ENCODE assay signal across 8 mouse cellular contexts in genomic region chr2:90904076-90904855, GRCm38 (mm10). TPM values are rescaled to one million over a fixed set of nuclear protein-coding genes. Genes with fewer than 3 reads are reported as not detected.
DNase-seq lines count a peak whose midpoint lies in the region; ATAC-seq and TF ChIP-seq lines count a peak whose summit lies in the region.

Gene Kbtbd4 (plus strand): TSS chr2:90904740.
Gene Ndufs3 (minus strand): TSS chr2:90904827.

- H3K27ac ChIP-seq in brown adipose tissue, adult 24 weeks (replicated peaks; ENCODE audit: low read depth, low read length) = peak within 1 kb of the TSS; percentile 97
- H3K27ac ChIP-seq in heart, embryonic 13.5 days (replicated peaks) = peak within 1 kb of the TSS; percentile 94
- H3K27ac ChIP-seq in liver, embryonic 14.5 days = peak within 1 kb of the TSS; percentile 64
- peak within 1 kb of the TSS; percentile 75 for H3K27ac ChIP-seq in neural tube, embryonic 11.5 days (ENCODE audit: low read depth, low read length)
- peak within 1 kb of the TSS; percentile 93 for H3K27ac ChIP-seq in stomach, postnatal 0 days (replicated peaks)

- peak; percentile 34; the same call in 1 of the 2 replicates for TF ChIP-seq EP300 in liver, embryonic 14.5 days (IDR thresholded peaks at IDR 0.05; ENCODE audit: low read depth)
- TF ChIP-seq EP300 in stomach, postnatal 0 days (optimal IDR thresholded peaks at IDR 0.05) = no peak

- H3K9me3 ChIP-seq in heart, embryonic 13.5 days = no peaks in the 10 kb centered on the region
- H3K9me3 ChIP-seq in liver, embryonic 14.5 days (ENCODE audit: control insufficient read depth, low read length) = no peaks in the 10 kb centered on the region
- H3K9me3 ChIP-seq in neural tube, embryonic 11.5 days (ENCODE audit: control insufficient read depth, low read length) = no peaks in the 10 kb centered on the region
- no peaks in the 10 kb centered on the region for H3K9me3 ChIP-seq in stomach, postnatal 0 days (ENCODE audit: control insufficient read depth, low read length)

- no peaks in the 10 kb centered on the region for H3K27me3 ChIP-seq in heart, embryonic 13.5 days (replicated peaks)
- H3K27me3 ChIP-seq in liver, embryonic 14.5 days (ENCODE audit: control insufficient read depth, insufficient read depth, low read length) = no peaks in the 10 kb centered on the region
- H3K27me3 ChIP-seq in neural tube, embryonic 11.5 days (ENCODE audit: control insufficient read depth, insufficient read depth, low read length) = no peaks in the 10 kb centered on the region
- no peaks in the 10 kb centered on the region for H3K27me3 ChIP-seq in stomach, postnatal 0 days (ENCODE audit: control insufficient read depth, insufficient read depth, low read length)

- peak; percentile 83 for ATAC-seq in heart, embryonic 13.5 days (ENCODE audit: extremely low read depth, insufficient number of reproducible peaks, low FRiP score, low TSS enrichment)
- peak; percentile 93 for ATAC-seq in liver, embryonic 14.5 days (ENCODE audit: insufficient read depth)
- ATAC-seq in neural tube, embryonic 11.5 days (ENCODE audit: insufficient read depth, low FRiP score, low TSS enrichment) = peak; percentile 90
- peak; percentile 93 for ATAC-seq in stomach, postnatal 0 days (ENCODE audit: low FRiP score, low TSS enrichment)

- H3K9ac ChIP-seq in heart, embryonic 13.5 days = peak within 1 kb of the TSS; percentile 96
- H3K9ac ChIP-seq in liver, embryonic 14.5 days (replicated peaks) = peak within 1 kb of the TSS; percentile 87
- H3K9ac ChIP-seq in neural tube, embryonic 11.5 days (ENCODE audit: low read length) = peak within 1 kb of the TSS; percentile 83
- H3K9ac ChIP-seq in stomach, postnatal 0 days (ENCODE audit: low read length) = peak within 1 kb of the TSS; percentile 95

- no peak for TF ChIP-seq CTCF in liver, embryonic 14.5 days (IDR thresholded peaks at IDR 0.05; ENCODE audit: low read depth)
- TF ChIP-seq CTCF in stomach, postnatal 0 days (IDR thresholded peaks at IDR 0.05; ENCODE audit: low read depth) = peak; percentile 3; the same call in 1 of the 2 replicates

- H3K36me3 ChIP-seq in heart, embryonic 13.5 days = peaks cover 68% of the 10 kb centered on the region
- peaks cover 29% of the 10 kb centered on the region for H3K36me3 ChIP-seq in liver, embryonic 14.5 days (replicated peaks; ENCODE audit: control insufficient read depth, insufficient read depth, low read depth)
- H3K36me3 ChIP-seq in neural tube, embryonic 11.5 days (ENCODE audit: control insufficient read depth, insufficient read depth, low read length) = peaks cover 8% of the 10 kb centered on the region
- H3K36me3 ChIP-seq in stomach, postnatal 0 days (ENCODE audit: control insufficient read depth, insufficient read depth, low read length) = peaks cover 13% of the 10 kb centered on the region; the same call in 1 of the 2 replicates

- H3K4me2 ChIP-seq in heart, embryonic 13.5 days = peak within 1 kb of the TSS; percentile 84
- H3K4me2 ChIP-seq in liver, embryonic 14.5 days (ENCODE audit: low read depth) = peak within 1 kb of the TSS; percentile 81
- peak within 1 kb of the TSS; percentile 63 for H3K4me2 ChIP-seq in neural tube, embryonic 11.5 days (ENCODE audit: low read depth)
- peak within 1 kb of the TSS; percentile 61 for H3K4me2 ChIP-seq in stomach, postnatal 0 days (replicated peaks; ENCODE audit: low read depth)

- peaks cover 5% of the 10 kb centered on the region; the same call in 1 of the 2 replicates for H3K4me1 ChIP-seq in brown adipose tissue, adult 24 weeks (ENCODE audit: control insufficient read depth, insufficient read depth, insufficient read length, low read length)
- peaks cover 31% of the 10 kb centered on the region for H3K4me1 ChIP-seq in heart, embryonic 13.5 days
- H3K4me1 ChIP-seq in liver, embryonic 14.5 days (replicated peaks; ENCODE audit: control insufficient read depth in 2 of 2, insufficient read depth in 2 of 2, low read length in 1 of 2) = peaks cover 11 to 17% of the 10 kb centered on the region in 2 experiments
- H3K4me1 ChIP-seq in neural tube, embryonic 11.5 days (ENCODE audit: control insufficient read depth, insufficient read depth, low read length) = peaks cover 8% of the 10 kb centered on the region
- no peaks in the 10 kb centered on the region; the same call in 1 of the 2 replicates for H3K4me1 ChIP-seq in stomach, postnatal 0 days (replicated peaks; ENCODE audit: control insufficient read depth, insufficient read depth)

- under 1% methylated on average over 43 of the region's 43 CpGs for WGBS in heart, embryonic 13.5 days
- WGBS in liver, embryonic 14.5 days (ENCODE audit: insufficient replicate concordance) = under 1% methylated on average over 42 of the region's 43 CpGs
- under 1% methylated on average over 43 of the region's 43 CpGs for WGBS in neural tube, embryonic 11.5 days
- WGBS in stomach, postnatal 0 days = under 1% methylated on average over 43 of the region's 43 CpGs

- peak; percentile 94 for DNase-seq in CD4-positive, CD25-positive, alpha-beta regulatory T cell, adult 2 months (ENCODE audit: low read depth, low spot score)
- peak; percentile 33 for DNase-seq in fat pad, adult 2 months (ENCODE audit: extremely low read depth, low read depth, low spot score)
- DNase-seq in kidney, postnatal 10 days = peak; percentile 93
- peak; percentile 85 to 90 (median 87) for DNase-seq in liver, embryonic 14.5 days (ENCODE audit: low read depth in 3 of 3, low spot score in 3 of 3)
- DNase-seq in neural tube, embryonic 11.5 days (ENCODE audit: low spot score) = peak; percentile 93
- DNase-seq in stomach, postnatal 0 days (ENCODE audit: low spot score) = peak; percentile 91

- peak within 1 kb of the TSS; percentile 80 for H3K4me3 ChIP-seq in brown adipose tissue, adult 24 weeks (ENCODE audit: insufficient read depth, low read depth, low read length)
- H3K4me3 ChIP-seq in heart, embryonic 13.5 days = peak within 1 kb of the TSS; percentile 82
- peak within 1 kb of the TSS; percentile 78 to 83 for H3K4me3 ChIP-seq in liver, embryonic 14.5 days (ENCODE audit: insufficient read depth in 1 of 2, low read depth in 2 of 2, low read length in 2 of 2)
- H3K4me3 ChIP-seq in neural tube, embryonic 11.5 days (ENCODE audit: low read depth, low read length) = peak within 1 kb of the TSS; percentile 66
- peak within 1 kb of the TSS; percentile 89 for H3K4me3 ChIP-seq in stomach, postnatal 0 days (ENCODE audit: low read depth, low read length)

RNA-seq across cellular contexts. Expression of gene Kbtbd4, which starts in this region (rescaled TPM):
- 13.0 and 13.2 TPM in 2 replicates for polyA plus RNA-seq in brown adipose tissue, adult 24 weeks (2012; ENCODE audit: insufficient read depth, insufficient read length, missing spikeins)
- polyA plus RNA-seq in heart, embryonic 13.5 days (2015; fragmentation: Nextera tagmentation; extraction: Ambion mirVana) = 26.8 and 27.7 TPM in 2 replicates
- polyA plus RNA-seq in liver, embryonic 14.5 days (2012; rRNA removed) = 7.9 and 8.8 TPM in 2 replicates
- polyA plus RNA-seq in liver, embryonic 14.5 days (2014; fragmentation: Nextera tagmentation; extraction: Ambion mirVana) = 13.4 and 14.6 TPM in 2 replicates
- 48.2 and 49.5 TPM in 2 replicates for polyA plus RNA-seq in neural tube, embryonic 11.5 days (2014; fragmentation: Nextera tagmentation; extraction: Ambion mirVana)
- 16.4 and 18.4 TPM in 2 replicates for polyA plus RNA-seq in stomach, postnatal 0 days (2015; fragmentation: Nextera tagmentation; extraction: Ambion mirVana)

RNA-seq across cellular contexts. Expression of gene Ndufs3, which starts in this region (rescaled TPM):
- polyA plus RNA-seq in brown adipose tissue, adult 24 weeks (2012; ENCODE audit: insufficient read depth, insufficient read length, missing spikeins) = 871 and 1,187 TPM in 2 replicates
- 314 and 369 TPM in 2 replicates for polyA plus RNA-seq in heart, embryonic 13.5 days (2015; fragmentation: Nextera tagmentation; extraction: Ambion mirVana)
- 73.4 and 79.0 TPM in 2 replicates for polyA plus RNA-seq in liver, embryonic 14.5 days (2012; rRNA removed)
- polyA plus RNA-seq in liver, embryonic 14.5 days (2014; fragmentation: Nextera tagmentation; extraction: Ambion mirVana) = 138 and 144 TPM in 2 replicates
- 187 and 191 TPM in 2 replicates for polyA plus RNA-seq in neural tube, embryonic 11.5 days (2014; fragmentation: Nextera tagmentation; extraction: Ambion mirVana)
- polyA plus RNA-seq in stomach, postnatal 0 days (2015; fragmentation: Nextera tagmentation; extraction: Ambion mirVana) = 224 and 230 TPM in 2 replicates

Comparison
In these comparisons a context has a peak if more than half of its experiments do, and no peak if none do; other contexts are left out.
1. Peak in every context shown above with its lines: DNase-seq, ATAC-seq, H3K4me3 ChIP-seq and H3K27ac ChIP-seq.
2. DNase-seq: peak in every context shown above with its lines; median percentile 94 in CD4-positive, CD25-positive, alpha-beta regulatory T cell, adult 2 months; 93 in kidney, postnatal 10 days; 93 in neural tube, embryonic 11.5 days; 91 in stomach, postnatal 0 days; 87 in liver, embryonic 14.5 days; 33 in fat pad, adult 2 months.